Mouse (Mus musculus): ENCODE results near the gene Epha5.

DNA sequence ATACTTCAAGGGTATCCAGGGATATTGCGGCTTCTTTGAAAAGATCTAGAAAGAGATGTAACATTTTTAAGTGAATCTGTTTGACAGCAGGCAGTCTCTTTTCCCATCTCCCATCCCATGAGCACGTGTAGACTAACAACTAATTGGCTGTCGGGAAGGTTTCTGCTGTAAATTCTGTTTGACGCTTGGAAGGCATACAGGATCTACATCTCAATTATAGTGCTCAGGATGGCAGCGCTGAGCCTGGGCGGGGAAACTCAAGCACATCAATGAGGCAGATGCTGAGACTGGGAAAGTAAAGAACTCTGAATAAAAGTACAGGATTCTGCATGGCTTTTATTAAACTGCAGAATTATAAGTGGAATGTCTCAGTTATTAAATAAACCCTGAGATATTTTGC lies 335.9 kb downstream of the Epha5 start:
- TF ChIP-seq CTCF (conservative IDR thresholded peaks at IDR 0.05; ENCODE audit: insufficient read depth, insufficient read length, low read depth, low read length) (no peak), POLR2A (IDR thresholded peaks at IDR 0.05; ENCODE audit: low read depth, low read length) (no peak)
